Mouse (Mus musculus) midbrain, postnatal 0 days (tissue): ENCODE measurements at regions not wholly inside any gene's neighbourhood (a gene's known extent, or its start where the extent isn't known, plus 50 kb on each side); places are given as distances from the start of the nearest gene placed in this dataset.
A peak's percentile ranks its signal among the peaks of the same experiment; 100 is the strongest.
"Not testable (repeated sequence)": the region's sequence is repeated elsewhere in the genome, so short reads cannot be mapped to it uniquely, and the experiment has no call there.

ENCODE experiments used
- ATAC-seq: fragments of 200-750 bp; cut with Nextera tagmentation; 2 replicates; pipeline ENCODE4 v1.8.0; 2017; ENCODE audit warnings: moderate number of reproducible peaks, mild to moderate bottlenecking, moderate TSS enrichment, moderate library complexity; ENCODE audit not compliant: low FRiP score
- DNase-seq: peaks from one replicate; pipeline ENCODE4 v3.0.0-alpha.2; 2015; ENCODE audit warnings: low spot score
- H3K27ac ChIP-seq: fragments of 300-500 bp; sonication (generic); 2 replicates; pipeline ENCODE4 v1.5.1; 2014; ENCODE audit warnings: low read depth, mild to moderate bottlenecking, low read length, mixed read lengths
- H3K27me3 ChIP-seq: fragments of 300-500 bp; sonication (generic); 2 replicates; pipeline ENCODE4 v1.6.1; 2014; ENCODE audit warnings: low read length, control low read depth, mixed read lengths; ENCODE audit not compliant: insufficient read depth
- H3K36me3 ChIP-seq: fragments of 300-500 bp; sonication (generic); 2 replicates; pipeline ENCODE4 v1.6.1; 2014; ENCODE audit warnings: low read length, control low read depth, mixed read lengths; ENCODE audit not compliant: insufficient read depth
- H3K4me1 ChIP-seq: fragments of 300-500 bp; sonication (generic); 2 replicates; pipeline ENCODE4 v1.6.1; 2014; ENCODE audit warnings: mild to moderate bottlenecking, control low read depth, antibody characterized with exemption, low read length, mixed read lengths; ENCODE audit not compliant: insufficient read depth
- H3K4me2 ChIP-seq: fragments of 300-500 bp; sonication (generic); 2 replicates; pipeline ENCODE4 v1.6.1; 2014; ENCODE audit warnings: low read depth, mild to moderate bottlenecking, low read length, mixed read lengths; ENCODE audit not compliant: poor library complexity, severe bottlenecking
- H3K4me3 ChIP-seq: fragments of 300-500 bp; sonication (generic); 2 replicates; pipeline ENCODE4 v1.5.1; 2014; ENCODE audit warnings: low read depth, mild to moderate bottlenecking, low read length, moderate library complexity
- H3K9ac ChIP-seq: fragments of 300-500 bp; sonication (generic); replicated peaks from 2 replicates; pipeline ENCODE4 v1.6.1; 2014; ENCODE audit warnings: mild to moderate bottlenecking, low read length, moderate library complexity, mixed read lengths; ENCODE audit not compliant: poor library complexity, severe bottlenecking
- H3K9me3 ChIP-seq: fragments of 300-500 bp; sonication (generic); 2 replicates; pipeline ENCODE4 v1.6.1; 2016; ENCODE audit warnings: low read length, control low read depth
- CTCF ChIP-seq: IDR thresholded peaks from 2 replicates; pipeline ENCODE4 v1.5.1; 2016; ENCODE audit warnings: antibody characterized with exemption, mild to moderate bottlenecking
- WGBS: fragments of 180-500 bp; shearing (Covaris S2); extraction: QIAGEN DNeasy Blood & Tissue Kit; methylation state at CpG from one replicate; pipeline ENCODE4 v1.1.7; 2014; 5-methylcytosine and 5-hydroxymethylcytosine counted together

- not testable (repeated sequence) for H3K4me1 ChIP-seq, H3K36me3 ChIP-seq, H3K27me3 ChIP-seq, H3K4me3 ChIP-seq, H3K27ac ChIP-seq, H3K4me2 ChIP-seq, ATAC-seq, H3K9ac ChIP-seq, DNase-seq
- 84% methylated on average over 10 of the region's 10 CpGs for WGBS
- H3K9me3 ChIP-seq, result peaks cover 15% of the 10 kb centered on the region
Observed at GRCm38 (mm10) chr7:62572316-62572715, 108.0 kb upstream of the Peg12 start.

GRCm38 (mm10) chr7:62571759-62572158 is 107.4 kb upstream of the Peg12 start:
- WGBS, result 93% methylated on average over 9 of the region's 9 CpGs
- no peak overlapping the region for H3K4me2 ChIP-seq
- no peak for TF ChIP-seq CTCF
- peaks cover 15% of the 10 kb centered on the region for H3K9me3 ChIP-seq
- H3K27me3 ChIP-seq, result no peaks in the 10 kb centered on the region
- H3K4me3 ChIP-seq, result no peak overlapping the region
- H3K9ac ChIP-seq, result no peak overlapping the region
- no peak overlapping the region for H3K27ac ChIP-seq
- no peaks in the 10 kb centered on the region for H3K4me1 ChIP-seq
- no peak for DNase-seq
- no peaks in the 10 kb centered on the region for H3K36me3 ChIP-seq
- ATAC-seq, result no peak

- Histone ChIP-seq H3K9me3 (peaks cover 21% of the 10 kb centered on the region), H3K4me3 (no peak overlapping the region), H3K4me2 (no peak overlapping the region), H3K27ac (no peak overlapping the region), H3K9ac (no peak overlapping the region), H3K4me1 (no peaks in the 10 kb centered on the region), H3K27me3 (no peaks in the 10 kb centered on the region), H3K36me3 (no peaks in the 10 kb centered on the region)
- DNase-seq (peak; percentile 8), ATAC-seq (no peak)
- peak; percentile 30 for TF ChIP-seq CTCF
- WGBS, result 55% methylated on average over 1 of the region's 1 CpGs
Observed at GRCm38 (mm10) chr7:62542187-62542586, 77.9 kb upstream of the Peg12 start.
